Mouse (Mus musculus) adrenal gland, adult (tissue): ENCODE measurements around the gene Olfr279.
A peak's percentile ranks its signal among the peaks of the same experiment; 100 is the strongest.

Experiments used
- DNase-seq, 2 experiments: peaks; one replicate each; pipeline ENCODE4 v3.0.0; 2022 to 2023; ENCODE audit warnings: low spot score in 1 of 2; ENCODE audit not compliant: inconsistent age in 2 of 2

The Olfr279 gene

DNA sequence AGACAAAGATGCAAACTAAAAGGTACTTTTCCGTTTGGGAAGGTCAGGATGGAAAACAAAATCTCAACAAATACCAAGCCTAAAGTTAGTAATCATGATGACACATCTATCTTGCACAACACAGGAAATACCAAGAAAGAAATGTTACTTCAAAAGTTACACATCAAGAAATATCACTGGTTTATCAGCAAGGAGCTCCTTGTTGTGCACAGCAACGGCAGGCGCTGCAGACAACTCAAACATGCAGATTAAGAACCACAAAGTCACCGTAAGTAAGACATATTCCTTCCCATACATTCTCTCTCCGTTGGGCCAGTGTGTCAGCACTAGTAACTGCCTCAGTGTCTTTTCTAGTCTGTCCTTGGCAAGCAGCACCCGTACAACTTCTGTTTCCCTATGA lies 48.9 kb downstream of the Olfr279 start:
- DNase-seq: peak; percentile 33 to 81

DNA sequence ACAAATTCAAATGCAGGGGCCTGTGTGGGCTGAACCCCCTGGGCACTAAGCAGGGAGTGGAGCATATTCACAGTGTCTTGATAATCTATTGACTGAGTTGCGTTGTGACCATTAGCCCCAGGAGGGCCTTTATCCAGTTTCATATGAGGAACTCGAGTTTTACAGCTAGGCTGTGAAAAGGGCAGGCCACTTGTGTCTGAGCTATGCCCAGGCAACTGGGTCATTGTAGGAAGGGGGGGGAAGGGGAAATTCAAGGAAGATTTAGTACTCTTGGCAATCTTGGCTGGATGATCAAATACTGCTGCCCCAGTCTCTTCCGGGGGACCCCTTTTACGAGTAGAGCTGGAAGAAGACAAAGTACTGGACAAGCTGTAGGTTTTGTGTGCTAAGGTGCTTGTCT lies 51.1 kb downstream of the Olfr279 start:
- DNase-seq: peak in 1 of 2 experiments; percentile 76

DNA sequence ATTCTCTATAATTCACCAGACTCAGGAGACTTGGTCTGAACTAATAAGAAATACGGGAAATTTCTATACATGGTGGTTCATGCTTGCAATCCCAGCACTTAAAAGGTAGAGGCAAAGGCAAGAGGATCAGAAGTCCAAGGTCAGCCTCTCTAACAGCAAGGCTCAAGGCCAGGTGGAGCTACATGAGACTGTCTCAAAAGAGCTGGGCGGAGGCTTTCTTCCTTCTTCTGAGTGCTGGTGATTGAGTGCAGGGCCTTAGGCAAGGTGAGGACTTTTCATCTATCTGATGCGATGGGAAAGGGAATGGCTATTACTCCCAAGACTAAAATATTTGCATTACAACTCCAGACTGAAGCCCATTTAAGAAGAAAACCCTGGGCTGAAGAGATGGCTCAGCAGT lies 52.9 kb downstream of the Olfr279 start:
- peak; percentile 33 to 74 for DNase-seq

DNA sequence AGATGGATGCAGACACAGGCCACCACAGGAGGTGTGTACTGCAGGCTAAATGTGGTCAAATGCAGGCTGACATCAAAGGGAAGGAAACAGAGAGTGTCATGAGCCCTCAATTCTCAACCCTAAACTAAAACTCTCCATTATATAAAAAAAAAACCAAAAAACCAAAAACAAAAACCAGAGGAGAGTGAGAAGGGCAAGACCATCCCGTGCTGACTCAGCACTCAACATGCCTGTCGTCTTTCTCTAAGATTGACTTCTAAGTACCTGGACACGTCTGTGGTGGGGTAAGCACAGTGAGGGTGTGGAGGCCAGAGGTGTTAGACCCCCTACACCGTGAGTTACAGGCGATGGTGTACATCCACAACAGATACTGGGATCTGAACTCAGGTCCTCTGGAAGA lies 54.6 kb downstream of the Olfr279 start:
- DNase-seq: peak in 1 of 2 experiments; percentile 46
